Comparison of ENCODE assay signal across 20 mouse cellular contexts in genomic region chr1:37495104-37495503, GRCm38 (mm10). TPM values are rescaled to one million over a fixed set of nuclear protein-coding genes. Genes with fewer than 3 reads are reported as not detected.
A peak's percentile ranks its signal among the peaks of the same experiment; 100 is the strongest.
DNase-seq lines count a peak whose midpoint lies in the region; ATAC-seq lines count a peak whose summit lies in the region.
"Had no signal": no experiment of that assay in that cellular context is flagged by ENCODE, and none has a peak within 500 bp of the region (broad histone marks: within the 10 kb centered on the region; RNA-seq: fewer than 3 reads in every experiment).

No protein-coding gene starts in this region.

- no peaks in the 10 kb centered on the region for H3K27me3 ChIP-seq in megakaryocyte, embryonic 14.5 days (replicated peaks)
- H3K27me3 ChIP-seq in neural tube, embryonic 15.5 days (replicated peaks) = peaks cover 22% of the 10 kb centered on the region
- H3K27me3 ChIP-seq: forebrain, embryonic 15.5 days; heart, embryonic 15.5 days; intestine, embryonic 15.5 days had no signal

- peak overlapping the region; percentile 59 for H3K4me3 ChIP-seq in megakaryocyte, embryonic 14.5 days (replicated peaks)
- H3K4me3 ChIP-seq in neural tube, embryonic 15.5 days (replicated peaks) = no peak overlapping the region
- H3K4me3 ChIP-seq: forebrain, embryonic 15.5 days; heart, embryonic 15.5 days; intestine, embryonic 15.5 days had no signal

- DNase-seq in embryo, embryonic 10 days (ENCODE audit: low spot score) = peak; percentile 18
- no peak for DNase-seq in embryo, embryonic 11 days
- DNase-seq in ES-CJ7 (ENCODE audit: low read depth, low spot score) = peak; percentile 45
- DNase-seq in forelimb bud, embryonic 11.5 days (ENCODE audit: low read depth, low spot score) = peak; percentile 34
- DNase-seq in spleen, postnatal 36 days (ENCODE audit: low spot score in 2 of 2) = no peak
- DNase-seq: adrenal gland, postnatal 10 days; cerebellum, adult 11-12 months; cerebellum, adult 9-11 months; cerebellum, postnatal 36 days; gastrocnemius, postnatal 10 days; heart, adult 18-20 months; heart, postnatal 14 days had no signal

- no peak overlapping the region for H3K9ac ChIP-seq in neural tube, embryonic 15.5 days (replicated peaks)
- H3K9ac ChIP-seq: forebrain, embryonic 15.5 days; heart, embryonic 15.5 days; hindbrain, embryonic 14.5 days; intestine, embryonic 15.5 days had no signal

- H3K9me3 ChIP-seq in megakaryocyte, embryonic 14.5 days = no peaks in the 10 kb centered on the region
- H3K9me3 ChIP-seq in neural tube, embryonic 15.5 days (replicated peaks) = no peaks in the 10 kb centered on the region
- H3K9me3 ChIP-seq: forebrain, embryonic 15.5 days; heart, embryonic 15.5 days; intestine, embryonic 15.5 days had no signal

- H3K27ac ChIP-seq in neural tube, embryonic 15.5 days (replicated peaks) = no peak overlapping the region
- H3K27ac ChIP-seq: forebrain, embryonic 15.5 days; hindbrain, embryonic 14.5 days; intestine, embryonic 15.5 days had no signal

- no peak for ATAC-seq in megakaryocyte, adult 5-6 weeks (ENCODE audit: poor library complexity, severe bottlenecking)
- no peak for ATAC-seq in neural tube, embryonic 15.5 days (ENCODE audit: low FRiP score)
- ATAC-seq: forebrain, embryonic 15.5 days; intestine, embryonic 15.5 days had no signal

- H3K36me3 ChIP-seq in megakaryocyte, embryonic 14.5 days (replicated peaks; ENCODE audit: low read length) = peaks cover 19% of the 10 kb centered on the region
- H3K36me3 ChIP-seq in neural tube, embryonic 15.5 days = no peaks in the 10 kb centered on the region
- H3K36me3 ChIP-seq: forebrain, embryonic 15.5 days; heart, embryonic 15.5 days; intestine, embryonic 15.5 days had no signal

- peaks cover 47% of the 10 kb centered on the region for H3K4me1 ChIP-seq in megakaryocyte, embryonic 14.5 days
- no peaks in the 10 kb centered on the region; the same call in 1 of the 2 replicates for H3K4me1 ChIP-seq in neural tube, embryonic 15.5 days
- H3K4me1 ChIP-seq: forebrain, embryonic 15.5 days; intestine, embryonic 15.5 days had no signal

- no peak overlapping the region for H3K4me2 ChIP-seq in neural tube, embryonic 15.5 days
- H3K4me2 ChIP-seq: forebrain, embryonic 15.5 days; heart, embryonic 11.5 days; heart, embryonic 15.5 days; hindbrain, embryonic 14.5 days; intestine, embryonic 15.5 days had no signal

- WGBS in neural tube, embryonic 15.5 days = 75% methylated on average over 3 of the region's 3 CpGs

RNA-seq across cellular contexts. Expression of gene Mgat4a, which starts 45.7 kb away (rescaled TPM):
- 0.27 and 0.30 TPM in 2 replicates for polyA plus RNA-seq in megakaryocyte, embryonic 14.5 days (2012; ENCODE audit: insufficient read depth, low replicate concordance)
- 3.5 and 5.1 TPM in 2 replicates for total RNA-seq in megakaryocyte, adult 5-6 weeks (2015)
- 5.5 and 6.9 TPM in 2 replicates for total RNA-seq in megakaryocyte, adult 5-6 weeks (2017)
- polyA plus RNA-seq in neural tube, embryonic 15.5 days (2015; fragmentation: Nextera tagmentation; extraction: Ambion mirVana) = 10.6 and 12.9 TPM in 2 replicates

Comparison
In these comparisons a context has a peak if more than half of its experiments do, and no peak if none do; other contexts are left out.
1. DNase-seq: peak in embryo, embryonic 10 days (single experiment), ES-CJ7 (single experiment) and forelimb bud, embryonic 11.5 days (single experiment); none in embryo, embryonic 11 days (single experiment) and spleen, postnatal 36 days (0 of 2).